11 mouse cellular contexts compared by ENCODE assay signal in genomic region chrX:105390506-105390905, GRCm38 (mm10).
DNase-seq lines count a peak whose midpoint lies in the region; ATAC-seq and TF ChIP-seq lines count a peak whose summit lies in the region.
"Had no signal": no experiment of that assay in that cellular context is flagged by ENCODE, and none has a peak within 500 bp of the region (broad histone marks: within the 10 kb centered on the region; RNA-seq: fewer than 3 reads in every experiment).

No protein-coding gene starts in this region.

- no peak for ATAC-seq in hindbrain, embryonic 11.5 days (ENCODE audit: low FRiP score)
- ATAC-seq in midbrain, embryonic 15.5 days (replicated peaks), result no peak; the same call in 1 of the 2 replicates

- no peak for TF ChIP-seq CTCF in brain, embryonic 14.5 days (IDR thresholded peaks at IDR 0.05; ENCODE audit: borderline replicate concordance, extremely low read depth, insufficient read depth, insufficient read length)

- WGBS in hindbrain, embryonic 11.5 days, result 35% methylated on average over 1 of the region's 1 CpGs
- WGBS in midbrain, embryonic 15.5 days, result 22% methylated on average over 1 of the region's 1 CpGs

- peak; percentile 59 for DNase-seq in brain, adult 2 months (ENCODE audit: low read depth, low spot score)
- DNase-seq in brain, embryonic 14.5 days (ENCODE audit: low read depth), result peak; percentile 46
- DNase-seq in hindbrain, embryonic 11.5 days (ENCODE audit: low spot score), result peak; percentile 1
- DNase-seq in adipocyte (ENCODE audit: low spot score), result no peak
- no peak for DNase-seq in adrenal gland, adult 18-20 months (ENCODE audit: low spot score in 2 of 2)
- DNase-seq in lung, postnatal 4 days, result no peak
- DNase-seq: kidney, adult 18-20 months; liver, embryonic 13.5 days; right cerebral cortex, postnatal 25 days had no signal

- peak overlapping the region; percentile 28 for H3K4me3 ChIP-seq in hindbrain, embryonic 11.5 days (ENCODE audit: low read depth, low read length)
- H3K4me3 ChIP-seq in midbrain, embryonic 15.5 days, result peak overlapping the region; percentile 44
- H3K4me3 ChIP-seq: erythroblast, embryonic 14.5 days; liver, embryonic 13.5 days had no signal

- no peaks in the 10 kb centered on the region for H3K36me3 ChIP-seq in hindbrain, embryonic 11.5 days (ENCODE audit: control insufficient read depth, insufficient read depth, low read length)
- no peaks in the 10 kb centered on the region; the same call in 1 of the 2 replicates for H3K36me3 ChIP-seq in midbrain, embryonic 15.5 days (replicated peaks)
- H3K36me3 ChIP-seq: liver, embryonic 13.5 days had no signal

- no peak overlapping the region for H3K27ac ChIP-seq in hindbrain, embryonic 11.5 days (ENCODE audit: low read depth, low read length)
- peak overlapping the region; percentile 92 for H3K27ac ChIP-seq in midbrain, embryonic 15.5 days
- H3K27ac ChIP-seq: liver, embryonic 13.5 days had no signal

- peak overlapping the region; percentile 42 for H3K4me2 ChIP-seq in hindbrain, embryonic 11.5 days (replicated peaks; ENCODE audit: low read depth, low read length)
- H3K4me2 ChIP-seq in midbrain, embryonic 15.5 days, result peak overlapping the region; percentile 55
- H3K4me2 ChIP-seq: liver, embryonic 13.5 days had no signal

- TF ChIP-seq POLR2A in brain, embryonic 14.5 days (IDR thresholded peaks at IDR 0.05; ENCODE audit: borderline replicate concordance, extremely low read depth, insufficient read depth, insufficient read length, poor library complexity, severe bottlenecking), result no peak

- H3K4me1 ChIP-seq in hindbrain, embryonic 11.5 days (replicated peaks; ENCODE audit: control insufficient read depth, insufficient read depth, low read length), result no peaks in the 10 kb centered on the region
- H3K4me1 ChIP-seq in midbrain, embryonic 15.5 days, result peaks cover 9% of the 10 kb centered on the region
- H3K4me1 ChIP-seq: liver, embryonic 13.5 days had no signal

- H3K9me3 ChIP-seq in hindbrain, embryonic 11.5 days (ENCODE audit: control insufficient read depth, low read length), result no peaks in the 10 kb centered on the region
- H3K9me3 ChIP-seq in midbrain, embryonic 15.5 days, result no peaks in the 10 kb centered on the region
- H3K9me3 ChIP-seq: liver, embryonic 13.5 days had no signal

- H3K9ac ChIP-seq in hindbrain, embryonic 11.5 days (ENCODE audit: low read depth, low read length), result 0 out of 2 replicates have a peak overlapping the region, but pooled peaks have one; percentile 32
- peak overlapping the region; percentile 40; the same call in 1 of the 2 replicates for H3K9ac ChIP-seq in midbrain, embryonic 15.5 days
- H3K9ac ChIP-seq: liver, embryonic 13.5 days had no signal

- H3K27me3 ChIP-seq in hindbrain, embryonic 11.5 days (ENCODE audit: control insufficient read depth, insufficient read depth, low read length), result peaks cover 8% of the 10 kb centered on the region
- peaks cover 11% of the 10 kb centered on the region; the same call in 1 of the 2 replicates for H3K27me3 ChIP-seq in midbrain, embryonic 15.5 days (replicated peaks)

Comparison
In these comparisons a context has a peak if more than half of its experiments do, and no peak if none do; other contexts are left out.
1. DNase-seq: peak in brain, adult 2 months (single experiment), brain, embryonic 14.5 days (single experiment) and hindbrain, embryonic 11.5 days (single experiment); none in adipocyte (single experiment), adrenal gland, adult 18-20 months (0 of 2) and lung, postnatal 4 days (0 of 2).